Mouse (Mus musculus) lung, postnatal 10 days (tissue): Measurements from ENCODE around the gene Pcdh19.
"Not testable (repeated sequence)": the region's sequence is repeated elsewhere in the genome, so short reads cannot be mapped to it uniquely, and the experiment has no call there.

ENCODE experiments used
- DNase-seq: peaks from one replicate; pipeline ENCODE4 v3.0.0; 2021

The Pcdh19 gene

GRCm38 (mm10) chrX:133688840-133689239 lies at the start of gene Pcdh19:
TSS of gene Pcdh19 (minus strand) at chrX:133688987.
- DNase-seq: peak; percentile 71

DNA sequence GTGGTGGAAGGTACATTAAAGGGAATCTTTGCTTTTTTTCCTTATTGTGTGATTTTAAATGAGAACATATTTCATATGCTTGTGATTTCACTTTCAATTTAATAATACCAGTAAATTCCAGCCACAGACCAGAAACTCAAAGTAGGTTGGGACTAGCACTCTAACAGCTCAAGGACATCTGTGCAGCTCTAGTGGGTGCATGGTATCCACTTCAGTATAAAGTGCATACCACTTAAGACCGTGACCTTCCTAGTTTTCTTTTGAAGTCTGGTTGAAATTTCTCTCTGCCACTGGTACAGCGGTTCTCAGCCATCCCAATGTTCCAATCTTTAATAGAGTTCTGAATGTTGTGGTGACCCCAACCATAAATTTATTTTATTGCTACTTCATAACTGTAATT lies 47.1 kb upstream of the Pcdh19 start:
- peak; percentile 6 for DNase-seq

DNA sequence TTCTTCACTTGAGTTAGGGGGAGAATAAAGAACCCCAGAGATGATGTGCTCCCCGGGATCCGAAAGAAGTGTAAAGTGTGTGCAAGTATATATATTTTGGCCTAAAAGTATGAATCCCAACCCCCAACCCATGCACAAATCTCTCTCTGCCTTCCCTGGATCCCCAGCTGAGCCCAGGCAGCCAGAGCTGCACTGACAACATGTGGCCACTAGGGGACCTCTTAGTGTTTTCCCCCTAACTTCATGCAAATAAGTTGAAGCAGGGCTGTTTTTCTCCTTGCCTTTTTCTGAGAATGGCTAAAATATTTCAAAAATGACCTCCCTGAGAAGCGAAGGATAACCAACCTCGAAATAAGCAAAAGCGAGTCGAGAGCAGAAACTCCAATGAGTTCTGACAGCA lies 46.2 kb upstream of the Pcdh19 start:
- peak; percentile 58 for DNase-seq

DNA sequence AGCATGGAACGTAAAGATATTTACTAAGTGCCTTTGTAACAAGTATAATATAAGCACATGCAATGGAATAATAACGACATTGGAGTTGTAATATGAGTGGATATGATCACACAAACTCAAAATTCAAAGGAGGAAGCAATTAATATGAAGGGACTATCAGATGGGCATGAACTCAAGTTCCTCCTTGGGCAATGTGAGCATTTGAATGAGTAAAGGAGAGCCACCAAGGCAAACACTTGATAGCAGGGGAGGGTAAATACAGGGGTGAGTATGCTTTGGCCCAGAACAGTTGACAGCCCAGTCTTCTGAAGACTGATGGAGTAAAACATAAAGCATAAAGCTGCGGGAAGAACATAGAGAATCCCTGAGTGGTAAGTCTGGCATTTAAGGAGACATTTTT lies 32.7 kb upstream of the Pcdh19 start:
- no peak for DNase-seq

GRCm38 (mm10) chrX:133710621-133711020 lies 21.8 kb upstream of the Pcdh19 start:
- no peak for DNase-seq

- no peak for DNase-seq
These were observed 14.1 kb upstream of the Pcdh19 start for GRCm38 (mm10) chrX:133702902-133703301.

- DNase-seq: not testable (repeated sequence)
These were observed 9.1 kb upstream of the Pcdh19 start for GRCm38 (mm10) chrX:133697871-133698270.

DNA sequence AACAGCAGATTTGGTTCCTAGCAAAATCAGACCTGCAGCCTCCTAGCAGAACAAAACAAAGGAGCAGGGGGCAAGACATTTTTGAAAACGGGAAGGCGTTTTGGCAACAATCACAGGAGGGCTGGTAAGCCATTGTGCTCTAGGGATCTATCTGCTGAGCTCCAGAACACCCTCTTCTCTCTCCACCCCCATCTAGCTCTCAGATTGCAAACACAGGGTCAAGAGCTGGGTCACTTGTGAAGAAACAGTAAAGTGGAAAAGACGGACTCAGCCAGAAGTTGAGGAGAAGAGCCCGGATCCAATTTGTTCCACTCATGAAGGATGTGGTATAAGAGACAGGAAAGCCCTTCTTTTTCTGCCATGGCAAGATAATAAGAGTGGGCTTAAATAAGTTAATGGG lies 7.7 kb upstream of the Pcdh19 start:
- DNase-seq: no peak

GRCm38 (mm10) chrX:133693037-133693760 lies 4.4 kb upstream of the Pcdh19 start:
- no peak for DNase-seq

GRCm38 (mm10) chrX:133692392-133692790 lies 3.6 kb upstream of the Pcdh19 start:
- no peak for DNase-seq

DNA sequence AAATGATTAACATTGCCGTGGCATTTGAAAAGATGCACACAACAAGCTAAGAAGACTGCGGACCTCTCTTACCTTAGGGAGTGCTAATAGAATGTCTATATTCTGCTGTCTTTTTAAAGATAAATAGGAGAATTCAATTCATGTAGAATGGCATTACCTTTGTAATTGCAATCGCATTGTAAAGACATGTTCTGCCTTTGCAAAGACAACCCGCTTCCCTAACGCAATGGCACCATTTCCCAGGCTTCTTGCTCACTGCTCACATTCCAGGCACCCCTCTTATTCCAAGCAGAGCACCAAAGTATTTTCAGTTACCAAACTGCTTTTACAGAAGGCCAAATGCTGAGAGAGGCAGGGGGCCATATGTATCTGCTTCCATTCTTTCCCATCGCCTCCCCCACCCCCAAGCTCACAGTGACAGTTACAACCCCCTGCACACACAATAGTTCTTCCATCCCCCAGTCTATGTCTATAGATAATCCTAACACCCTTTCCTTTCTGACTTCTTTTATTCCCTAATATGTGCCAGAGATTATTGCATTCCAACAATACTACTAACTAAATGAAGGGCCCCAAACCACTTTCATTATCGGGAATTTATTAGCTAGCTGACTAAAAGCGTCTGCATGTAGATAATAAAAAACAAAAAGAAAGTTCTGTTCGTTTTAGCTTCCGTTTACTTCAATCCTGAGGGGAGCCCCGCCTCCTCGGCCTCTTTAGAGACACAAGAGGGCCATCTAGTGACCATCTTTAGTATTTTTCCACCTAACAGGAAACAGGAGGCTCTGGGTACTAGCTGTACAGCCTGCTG lies 3.0 kb upstream of the Pcdh19 start:
- peak; percentile 68 for DNase-seq

DNA sequence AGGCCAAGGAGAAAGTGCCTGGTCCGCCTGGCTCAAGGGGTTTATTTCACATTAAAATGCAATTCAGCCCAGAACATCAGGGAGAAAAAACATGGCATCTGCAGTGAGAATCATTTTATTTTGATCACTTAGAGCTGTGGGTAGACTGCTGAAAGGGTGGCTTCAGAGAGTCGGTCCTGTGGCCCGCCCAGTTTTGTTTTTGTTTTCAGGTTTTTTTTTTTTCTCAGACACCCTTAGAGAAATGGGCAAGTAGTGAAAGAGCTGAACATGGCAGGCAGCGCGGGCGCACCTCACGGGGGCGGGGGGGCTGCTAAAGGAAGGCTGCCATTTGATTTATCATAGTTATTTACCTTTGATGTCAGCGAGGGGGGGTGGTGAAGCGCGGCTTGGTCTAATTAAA lies 2.0 kb upstream of the Pcdh19 start:
- DNase-seq: no peak

DNA sequence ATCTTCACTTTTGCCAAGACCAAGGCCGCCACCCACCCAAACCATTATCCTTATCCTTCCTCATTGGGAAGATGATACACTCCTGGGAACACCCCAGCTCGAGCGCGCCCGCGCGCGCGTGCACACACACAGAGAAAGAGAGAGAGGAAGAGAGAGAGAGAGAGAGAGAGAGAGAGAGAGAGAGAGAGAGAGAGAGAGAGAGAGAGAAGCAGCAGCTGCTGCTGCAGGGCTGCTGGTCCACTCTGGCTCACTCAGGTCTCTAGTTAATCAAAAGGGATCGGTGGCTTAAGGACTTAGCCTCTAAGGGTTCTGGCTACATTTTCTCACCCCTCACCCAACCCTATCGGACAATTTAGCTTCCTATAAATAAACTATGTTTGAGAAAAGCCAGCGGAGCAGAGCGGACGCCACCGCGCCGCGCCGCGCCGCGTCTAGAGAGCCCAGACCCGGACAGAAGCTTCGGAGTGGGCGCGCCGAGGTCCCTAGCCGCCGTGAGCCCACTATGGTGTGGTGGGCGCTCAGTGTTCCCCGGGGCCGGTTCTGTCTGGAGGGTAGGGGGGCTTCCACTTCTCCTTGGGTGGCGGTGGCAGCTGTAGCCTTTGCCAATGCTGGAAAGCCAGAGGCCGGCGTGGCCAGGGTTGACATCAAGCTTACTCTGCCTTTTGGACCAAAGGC lies 926 bp upstream of the Pcdh19 start:
- no peak for DNase-seq

DNA sequence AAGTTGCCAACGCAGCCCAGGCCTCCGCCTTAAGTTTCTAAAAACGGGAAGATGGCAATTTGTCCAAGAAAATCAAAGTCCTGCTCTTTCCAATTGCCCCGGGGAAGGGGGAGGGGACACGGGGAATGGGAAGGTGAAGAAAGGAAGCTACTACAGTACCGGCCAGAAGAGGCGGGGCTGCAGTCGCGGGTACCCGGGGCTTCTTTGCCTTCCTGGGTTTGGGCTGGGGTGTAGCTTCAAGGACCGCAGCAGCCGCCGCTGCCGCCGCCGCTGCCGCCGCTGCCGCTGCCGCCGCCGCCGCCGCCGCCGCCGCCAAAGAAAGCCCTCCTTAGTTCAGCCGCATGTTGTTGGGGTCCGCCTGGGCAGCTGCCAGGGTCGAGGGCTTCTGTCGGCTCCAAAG lies 631 bp downstream of the Pcdh19 start:
- DNase-seq: no peak

DNA sequence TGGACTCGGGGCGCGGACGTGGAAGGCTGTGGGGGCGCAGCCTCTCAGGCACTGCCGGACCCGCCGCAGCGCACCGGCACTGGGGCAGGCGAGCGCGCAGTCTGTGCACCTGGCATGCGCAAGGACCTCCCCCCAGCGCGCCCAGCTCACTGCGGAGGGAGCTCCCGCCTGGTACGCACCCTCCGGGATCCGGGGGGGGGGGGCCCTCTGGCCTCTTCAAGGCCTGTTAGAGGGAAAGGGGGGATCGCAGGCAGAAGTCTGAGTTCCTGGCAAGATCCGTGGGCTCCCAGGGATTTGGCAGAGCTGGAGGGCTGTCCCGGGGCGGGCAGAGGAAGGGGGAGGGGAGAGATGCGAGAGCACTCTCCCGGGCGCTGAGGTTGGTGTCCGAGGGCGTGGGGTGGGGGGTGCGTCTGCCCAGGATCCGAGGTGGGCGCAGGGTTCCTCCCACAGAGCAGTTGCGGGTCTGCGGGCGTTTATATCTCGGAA lies 1.1 kb downstream of the Pcdh19 start:
- DNase-seq: no peak

- DNase-seq: no peak
These were observed 2.1 kb downstream of the Pcdh19 start for GRCm38 (mm10) chrX:133686533-133687311.

- no peak for DNase-seq
These were observed 3.2 kb downstream of the Pcdh19 start for GRCm38 (mm10) chrX:133685572-133685971.

- no peak for DNase-seq
These were observed 4.8 kb downstream of the Pcdh19 start for GRCm38 (mm10) chrX:133683961-133684360.

GRCm38 (mm10) chrX:133675121-133675520 lies 13.7 kb downstream of the Pcdh19 start:
- no peak for DNase-seq

- DNase-seq: no peak
These were observed 15.0 kb downstream of the Pcdh19 start for GRCm38 (mm10) chrX:133673796-133674195.

GRCm38 (mm10) chrX:133660111-133660510 lies 28.7 kb downstream of the Pcdh19 start:
- DNase-seq: no peak
